Mouse (Mus musculus): ENCODE results near the gene Uchl5. TPM values are rescaled to one million over a fixed set of nuclear protein-coding genes. Genes with fewer than 3 reads are reported as not detected.

Uchl5 gene
- 71.9 and 78.7 TPM in 2 replicates for polyA plus RNA-seq (2015; fragmentation: Nextera tagmentation; extraction: Ambion mirVana)

DNA sequence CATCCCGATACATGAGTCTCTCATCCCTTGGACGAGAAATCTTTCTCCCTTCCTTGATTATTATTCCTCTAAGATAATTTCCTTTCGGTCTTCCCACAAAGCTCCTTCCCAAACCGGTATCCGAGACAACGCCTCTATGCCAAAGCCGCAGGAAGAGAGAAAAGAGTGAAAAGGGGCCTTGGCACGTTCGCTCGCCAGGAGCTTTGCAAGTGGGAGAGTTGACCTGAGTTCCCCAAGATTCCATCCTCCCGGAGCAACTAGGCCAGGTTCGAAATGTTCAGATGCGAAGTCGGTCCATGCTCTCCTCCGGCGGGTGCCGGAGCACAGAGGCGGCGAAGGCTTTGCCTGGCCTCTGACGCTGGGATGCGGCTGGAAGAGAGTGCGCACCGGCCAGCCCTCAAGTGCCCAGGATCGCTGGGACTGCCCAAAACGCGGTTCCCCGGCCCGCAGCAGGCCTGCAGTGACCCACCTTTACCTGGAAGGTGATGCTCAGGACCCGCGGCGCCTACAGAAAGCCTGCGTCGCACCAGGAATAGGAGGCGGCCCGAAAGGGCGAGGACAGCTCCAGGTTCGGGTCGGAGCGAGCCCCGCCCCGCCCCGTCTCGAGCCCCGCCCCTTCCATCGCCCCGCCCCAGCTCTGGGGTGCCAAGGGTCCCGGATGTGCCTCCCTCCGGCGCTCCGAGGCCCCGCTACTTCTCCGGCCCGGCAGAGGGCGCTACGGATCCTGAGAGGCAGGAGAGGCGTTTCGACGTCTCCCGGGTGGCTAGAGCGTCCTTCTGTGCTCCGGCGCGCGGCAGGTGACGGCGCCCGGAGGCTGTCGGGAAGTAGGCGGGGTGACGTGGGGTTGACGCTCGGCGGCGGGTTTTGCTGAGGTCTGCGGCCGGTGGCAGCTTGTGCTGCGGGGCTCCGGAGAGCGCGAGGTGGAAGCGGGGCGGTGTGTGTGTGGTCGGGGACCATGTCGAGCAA is at the start of gene Uchl5, which contains the start of gene Trove2:
Gene Uchl5, plus strand, starts transcription at position 827 of the 966 bp plus-strand sequence.
Gene Trove2, minus strand, starts transcription at position 623 of the 966 bp plus-strand sequence.
- Histone ChIP-seq H3K4me1 (no peaks in the 10 kb centered on the region; the same call in 1 of the 2 replicates), H3K9ac (peak within 1 kb of the TSS; percentile 89), H3K4me2 (replicated peaks) (peak within 1 kb of the TSS; percentile 84), H3K27me3 (no peaks in the 10 kb centered on the region), H3K9me3 (replicated peaks) (no peaks in the 10 kb centered on the region), H3K4me3 (replicated peaks) (peak within 1 kb of the TSS; percentile 92), H3K27ac (replicated peaks) (peak within 1 kb of the TSS; percentile 72), H3K36me3 (no peaks in the 10 kb centered on the region)
- WGBS: under 1% methylated on average over 84 of the region's 84 CpGs
- ATAC-seq (ENCODE audit: insufficient number of reproducible peaks, low FRiP score, low TSS enrichment, low read depth): peak; percentile 97

GRCm38 (mm10) chr1:143727701-143728445 is 49.2 kb upstream of the Uchl5 start:
- Histone ChIP-seq H3K9me3 (replicated peaks) (no peaks in the 10 kb centered on the region), H3K36me3 (no peaks in the 10 kb centered on the region), H3K4me3 (replicated peaks) (no peak overlapping the region), H3K4me2 (replicated peaks) (no peak overlapping the region), H3K9ac (no peak overlapping the region), H3K27ac (replicated peaks) (no peak overlapping the region), H3K4me1 (no peaks in the 10 kb centered on the region), H3K27me3 (no peaks in the 10 kb centered on the region)
- 54% methylated on average over 9 of the region's 9 CpGs for WGBS
- ATAC-seq (ENCODE audit: insufficient number of reproducible peaks, low FRiP score, low TSS enrichment, low read depth): no peak

DNA sequence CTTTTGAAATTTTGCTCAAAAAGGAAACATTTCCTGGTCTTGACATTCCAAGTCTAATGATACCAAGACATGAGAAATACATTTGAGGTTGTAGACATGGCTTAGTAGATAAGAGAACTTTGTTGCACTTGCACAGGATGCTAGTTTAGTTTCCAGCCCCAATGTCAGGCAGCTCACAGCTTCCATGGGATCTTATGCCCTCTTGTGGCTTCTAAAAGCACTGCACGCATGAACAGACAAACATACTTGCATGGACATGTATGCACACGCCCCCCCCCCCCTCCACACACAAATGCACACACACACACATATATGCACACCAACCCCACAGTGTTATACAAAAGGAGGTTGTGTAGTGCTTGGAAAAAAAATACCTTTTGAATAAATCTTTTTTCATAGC is 46.2 kb upstream of the Uchl5 start:
- Histone ChIP-seq H3K4me3 (replicated peaks) (no peak overlapping the region), H3K27me3 (no peaks in the 10 kb centered on the region), H3K36me3 (no peaks in the 10 kb centered on the region), H3K9me3 (replicated peaks) (no peaks in the 10 kb centered on the region), H3K9ac (no peak overlapping the region), H3K27ac (replicated peaks) (no peak overlapping the region), H3K4me2 (replicated peaks) (no peak overlapping the region), H3K4me1 (no peaks in the 10 kb centered on the region)
- 85% methylated on average over 2 of the region's 2 CpGs for WGBS
- no peak for ATAC-seq (ENCODE audit: insufficient number of reproducible peaks, low FRiP score, low TSS enrichment, low read depth)

- no peaks in the 10 kb centered on the region for H3K9me3 ChIP-seq (replicated peaks)
- H3K4me1 ChIP-seq: no peaks in the 10 kb centered on the region
- no peak overlapping the region for H3K4me3 ChIP-seq (replicated peaks)
- no peak for ATAC-seq (ENCODE audit: insufficient number of reproducible peaks, low FRiP score, low TSS enrichment, low read depth)
- H3K4me2 ChIP-seq (replicated peaks): no peak overlapping the region
- no peaks in the 10 kb centered on the region for H3K27me3 ChIP-seq
- WGBS: 44% methylated on average over 4 of the region's 4 CpGs
- no peak overlapping the region for H3K27ac ChIP-seq (replicated peaks)
- H3K36me3 ChIP-seq: no peaks in the 10 kb centered on the region
- H3K9ac ChIP-seq: no peak overlapping the region
These were observed 45.4 kb upstream of the Uchl5 start for GRCm38 (mm10) chr1:143731691-143732090.

DNA sequence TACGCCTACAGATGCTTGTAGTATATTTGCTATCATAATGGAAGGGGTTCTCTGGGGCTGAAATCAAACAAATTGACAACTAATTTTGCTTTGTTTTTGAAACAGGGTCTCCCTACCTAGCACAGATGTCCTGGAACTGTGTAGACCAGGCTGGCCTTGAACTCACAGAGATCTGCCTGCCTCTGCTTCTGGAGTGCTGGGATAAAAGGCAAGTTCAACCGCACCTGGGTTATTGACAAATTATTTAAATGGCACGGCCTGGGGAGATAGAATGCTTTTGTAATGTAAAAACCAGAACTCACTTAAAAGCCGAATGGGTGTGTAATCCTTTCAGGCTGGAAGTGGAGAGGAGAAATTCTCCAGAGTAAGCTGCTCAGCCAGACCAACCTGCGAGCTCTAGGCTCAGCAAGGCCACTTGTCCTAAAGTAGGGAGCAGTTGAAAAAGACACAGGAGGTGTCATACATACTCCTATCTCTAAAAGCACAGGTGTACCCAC is 43.1 kb upstream of the Uchl5 start:
- Histone ChIP-seq H3K27me3 (no peaks in the 10 kb centered on the region), H3K36me3 (no peaks in the 10 kb centered on the region), H3K4me3 (replicated peaks) (no peak overlapping the region), H3K4me2 (replicated peaks) (no peak overlapping the region), H3K27ac (replicated peaks) (no peak overlapping the region), H3K9ac (no peak overlapping the region), H3K4me1 (0 out of 2 replicates have a peak, but pooled peaks cover 2% of the 10 kb centered on the region), H3K9me3 (replicated peaks) (no peaks in the 10 kb centered on the region)
- WGBS: 63% methylated on average over 5 of the region's 5 CpGs
- no peak for ATAC-seq (ENCODE audit: insufficient number of reproducible peaks, low FRiP score, low TSS enrichment, low read depth)

GRCm38 (mm10) chr1:143738811-143739210 is 38.3 kb upstream of the Uchl5 start:
- 25% methylated on average over 11 of the region's 11 CpGs for WGBS
- H3K36me3 ChIP-seq: peaks cover 21% of the 10 kb centered on the region
- H3K4me1 ChIP-seq: peaks cover 11% of the 10 kb centered on the region; the same call in 1 of the 2 replicates
- no peak overlapping the region for H3K27ac ChIP-seq (replicated peaks)
- no peak for ATAC-seq (ENCODE audit: insufficient number of reproducible peaks, low FRiP score, low TSS enrichment, low read depth)
- H3K27me3 ChIP-seq: no peaks in the 10 kb centered on the region
- peak overlapping the region; percentile 86 for H3K4me3 ChIP-seq (replicated peaks)
- H3K4me2 ChIP-seq (replicated peaks): peak overlapping the region; percentile 72
- peak overlapping the region; percentile 82 for H3K9ac ChIP-seq
- no peaks in the 10 kb centered on the region for H3K9me3 ChIP-seq (replicated peaks)

DNA sequence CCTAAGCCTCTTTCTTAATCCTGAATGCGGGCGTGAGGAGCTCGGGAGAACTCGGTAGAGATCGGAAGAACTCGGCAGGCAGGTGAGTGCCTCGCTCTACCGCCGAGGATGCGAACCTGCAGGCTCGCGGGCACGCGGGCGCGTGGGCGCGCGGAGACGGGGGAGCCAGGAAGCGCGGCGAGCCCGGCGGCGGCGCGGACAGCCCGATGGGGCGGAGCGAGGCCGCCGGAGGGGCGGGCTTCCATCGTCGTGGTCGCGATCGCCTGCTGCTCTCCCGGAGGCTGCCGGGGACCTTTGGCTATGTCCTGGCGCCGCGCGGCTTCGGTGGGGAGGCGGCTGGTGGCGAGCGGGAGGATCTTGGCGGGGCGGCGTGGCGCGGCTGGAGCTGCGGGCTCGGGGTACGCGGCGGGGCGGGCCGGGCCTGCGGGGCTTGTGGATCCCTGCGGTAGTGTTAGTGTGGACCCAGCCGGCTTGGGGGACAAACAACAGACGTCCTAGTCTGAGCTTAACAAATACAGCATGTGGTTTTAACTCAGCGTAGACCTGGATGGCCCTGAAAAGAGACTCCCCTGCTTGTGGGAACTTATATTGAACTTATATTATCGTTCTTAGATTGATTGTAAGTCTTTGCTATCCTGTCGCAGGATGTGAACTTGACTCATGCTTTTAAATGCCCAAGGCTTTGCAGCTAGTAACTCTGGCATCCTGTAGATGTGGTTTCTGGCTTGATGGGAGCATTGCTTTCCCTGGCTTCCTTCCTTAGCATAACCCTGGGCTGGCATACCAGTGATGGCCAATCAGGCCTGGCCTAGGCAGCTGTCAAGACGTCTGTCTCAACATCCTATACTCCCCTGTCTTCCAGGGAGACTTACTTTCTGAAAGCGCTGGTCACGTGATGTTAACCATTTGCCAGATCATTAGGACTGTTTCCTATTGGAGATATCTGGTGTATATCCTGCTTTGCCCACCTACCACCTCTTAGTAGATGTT is 37.4 kb upstream of the Uchl5 start:
- Histone ChIP-seq H3K36me3 (peaks cover 24% of the 10 kb centered on the region), H3K9me3 (replicated peaks) (no peaks in the 10 kb centered on the region), H3K4me1 (peaks cover 11% of the 10 kb centered on the region; the same call in 1 of the 2 replicates), H3K9ac (peak overlapping the region; percentile 82), H3K27me3 (no peaks in the 10 kb centered on the region), H3K27ac (replicated peaks) (peak overlapping the region; percentile 85), H3K4me3 (replicated peaks) (peak overlapping the region; percentile 86), H3K4me2 (replicated peaks) (peak overlapping the region; percentile 72)
- WGBS: 1% methylated on average over 65 of the region's 71 CpGs
- peak; percentile 92 for ATAC-seq (ENCODE audit: insufficient number of reproducible peaks, low FRiP score, low TSS enrichment, low read depth)

- H3K4me3 ChIP-seq (replicated peaks): no peak overlapping the region
- peaks cover 31% of the 10 kb centered on the region for H3K36me3 ChIP-seq
- ATAC-seq (ENCODE audit: insufficient number of reproducible peaks, low FRiP score, low TSS enrichment, low read depth): no peak
- no peaks in the 10 kb centered on the region for H3K9me3 ChIP-seq (replicated peaks)
- H3K4me1 ChIP-seq: peaks cover 11% of the 10 kb centered on the region; the same call in 1 of the 2 replicates
- H3K4me2 ChIP-seq (replicated peaks): 0 out of 2 replicates have a peak overlapping the region, but pooled peaks have one; percentile 72
- 86% methylated on average over 10 of the region's 10 CpGs for WGBS
- H3K9ac ChIP-seq: no peak overlapping the region
- H3K27ac ChIP-seq (replicated peaks): no peak overlapping the region
- H3K27me3 ChIP-seq: no peaks in the 10 kb centered on the region
These were observed 36.5 kb upstream of the Uchl5 start for GRCm38 (mm10) chr1:143740581-143740980.

DNA sequence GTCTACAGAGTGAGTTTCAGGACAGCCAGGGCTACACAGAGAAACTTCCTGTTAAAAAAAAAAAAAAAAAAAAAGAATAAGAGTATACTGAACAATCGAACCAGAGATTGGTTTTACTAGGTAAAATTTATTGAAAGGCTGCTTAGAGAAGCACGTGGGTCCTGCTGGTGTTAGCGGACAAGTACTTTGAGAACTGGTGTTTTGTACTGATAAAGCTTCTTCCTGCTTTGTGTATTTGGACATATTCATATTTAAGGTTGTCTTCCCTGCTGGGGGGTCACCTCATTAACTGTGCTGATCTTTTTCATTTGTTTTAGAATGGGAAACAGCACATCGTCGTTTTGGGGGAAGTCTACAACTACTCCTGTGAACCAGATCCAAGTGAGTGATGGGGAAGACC is 35.7 kb upstream of the Uchl5 start:
- Histone ChIP-seq H3K36me3 (peaks cover 38% of the 10 kb centered on the region), H3K4me3 (replicated peaks) (no peak overlapping the region), H3K4me1 (peaks cover 11% of the 10 kb centered on the region; the same call in 1 of the 2 replicates), H3K9me3 (replicated peaks) (no peaks in the 10 kb centered on the region), H3K27ac (replicated peaks) (no peak overlapping the region), H3K4me2 (replicated peaks) (no peak overlapping the region), H3K27me3 (no peaks in the 10 kb centered on the region), H3K9ac (no peak overlapping the region)
- no peak for ATAC-seq (ENCODE audit: insufficient number of reproducible peaks, low FRiP score, low TSS enrichment, low read depth)
- 89% methylated on average over 5 of the region's 5 CpGs for WGBS

GRCm38 (mm10) chr1:143742186-143742585 is 34.9 kb upstream of the Uchl5 start:
- Histone ChIP-seq H3K9ac (no peak overlapping the region), H3K27ac (replicated peaks) (no peak overlapping the region), H3K4me2 (replicated peaks) (no peak overlapping the region), H3K9me3 (replicated peaks) (no peaks in the 10 kb centered on the region), H3K4me1 (peaks cover 11% of the 10 kb centered on the region; the same call in 1 of the 2 replicates), H3K36me3 (peaks cover 44% of the 10 kb centered on the region), H3K27me3 (no peaks in the 10 kb centered on the region), H3K4me3 (replicated peaks) (no peak overlapping the region)
- no peak for ATAC-seq (ENCODE audit: insufficient number of reproducible peaks, low FRiP score, low TSS enrichment, low read depth)
- 78% methylated on average over 6 of the region's 6 CpGs for WGBS

Data from embryonic facial prominence, embryonic 15.5 days (tissue).